Mouse (Mus musculus) liver, adult 2 months (tissue): ENCODE measurements around the gene Rrad. TPM values are rescaled to one million over a fixed set of nuclear protein-coding genes. Genes with fewer than 3 reads are reported as not detected.

Experiments used
- DNase-seq: peaks from one replicate; pipeline ENCODE4 v3.0.0-alpha.2; 2011; ENCODE audit warnings: low read depth, low spot score; ENCODE audit errors: extremely low read depth
- H3K27ac ChIP-seq: fragments of 200-500 bp; replicated peaks from 2 replicates; pipeline ENCODE4 v1.5.1; 2012; ENCODE audit warnings: low read depth, mild to moderate bottlenecking, control low read depth, inconsistent platforms, low read length; ENCODE audit not compliant: insufficient read depth
- H3K27me3 ChIP-seq: fragments of 200-500 bp; 2 replicates; pipeline ENCODE4 v1.6.1; 2012; ENCODE audit warnings: mild to moderate bottlenecking, moderate library complexity, low read length, inconsistent platforms; ENCODE audit not compliant: control insufficient read depth, insufficient read depth
- H3K36me3 ChIP-seq: fragments of 200-500 bp; 2 replicates; pipeline ENCODE4 v1.6.1; 2012; ENCODE audit warnings: low read length, inconsistent platforms; ENCODE audit not compliant: control insufficient read depth, insufficient read depth
- H3K4me1 ChIP-seq: fragments of 200-500 bp; 2 replicates; pipeline ENCODE4 v1.6.1; 2011; ENCODE audit warnings: low read length; ENCODE audit not compliant: control insufficient read depth, insufficient read depth
- H3K4me3 ChIP-seq: fragments of 200-500 bp; 2 replicates; pipeline ENCODE4 v1.5.1; 2011; ENCODE audit warnings: low read depth, mild to moderate bottlenecking, control low read depth, low read length, moderate library complexity; ENCODE audit not compliant: insufficient read depth
- H3K79me2 ChIP-seq: fragments of 200-500 bp; 2 replicates; pipeline ENCODE4 v1.6.1; 2012; ENCODE audit warnings: inconsistent platforms, mild to moderate bottlenecking, low read length, moderate library complexity; ENCODE audit not compliant: control insufficient read depth, insufficient read depth
- H3K9ac ChIP-seq: fragments of 200-500 bp; 2 replicates; pipeline ENCODE4 v1.6.1; 2012; ENCODE audit warnings: low read depth, mild to moderate bottlenecking, control low read depth, inconsistent platforms, low read length
- CTCF ChIP-seq: fragments of 200-500 bp; IDR thresholded peaks from 2 replicates; pipeline ENCODE4 v1.5.1; 2011; ENCODE audit warnings: low read depth, low read length, control low read depth
- POLR2A ChIP-seq: fragments of 200-500 bp; IDR thresholded peaks from 2 replicates; pipeline ENCODE4 v1.6.1; 2011; ENCODE audit warnings: low read length, control low read depth; ENCODE audit not compliant: insufficient read depth; ENCODE audit errors: extremely low read depth
- WGBS: fragments of 180-500 bp; shearing (Covaris S2); methylation state at CpG from one replicate; pipeline ENCODE4 v1.1.7; 2018; 5-methylcytosine and 5-hydroxymethylcytosine counted together
- polyA plus RNA-seq: library from polyadenylated mRNA; depleted of rRNA; stranded (reverse); fragments of >200 nt; gene quantifications from 2 replicates; pipeline ENCODE4 v1.2.3, GENCODE M21; 2012; rRNA removed
- total RNA-seq: library from RNA; depleted of rRNA; stranded (reverse); fragments of >200 nt; gene quantifications from 2 replicates; pipeline ENCODE4 v1.2.3, GENCODE M21; 2014; rRNA removed

The Rrad gene
- total and polyA plus RNA-seq, 2 experiments: 0.23 to 0.46 TPM

DNA sequence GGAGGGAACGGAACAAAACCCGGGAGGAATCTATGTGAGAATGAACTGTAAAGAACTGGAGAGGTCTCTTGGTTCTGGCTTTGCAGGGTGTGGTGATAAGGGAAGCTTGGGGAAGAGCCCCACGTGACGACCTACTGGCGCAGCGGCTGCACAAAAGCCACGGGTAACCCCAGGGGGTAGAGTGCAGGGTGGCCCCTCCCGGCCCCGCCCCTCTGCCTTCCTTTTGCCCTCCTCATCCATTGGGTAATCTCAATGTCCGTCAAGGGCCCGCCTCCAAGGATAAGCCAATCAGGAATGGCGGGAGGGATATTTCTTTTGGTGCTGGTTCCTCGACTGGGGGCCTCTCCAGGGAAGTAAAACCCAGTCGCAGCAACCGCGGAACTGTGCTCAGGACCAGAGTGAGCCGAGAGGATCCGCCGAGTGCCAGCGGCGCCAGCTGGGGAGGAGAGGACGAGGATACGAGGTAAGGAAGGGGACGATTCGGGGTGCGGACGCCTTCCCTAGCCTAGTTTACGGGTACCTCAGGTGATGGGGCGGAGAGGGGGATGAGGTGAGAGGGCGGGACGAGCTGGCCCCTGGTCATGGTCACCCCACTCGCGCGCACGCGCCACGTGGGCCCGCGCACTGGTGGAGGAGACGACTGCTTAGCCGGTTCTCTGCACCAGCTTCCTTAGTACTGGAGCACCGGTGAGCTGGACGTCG is 39.8 kb downstream of the Rrad start, which contains the start of gene Pdp2:
Pdp2 (plus strand) TSS at position 319 of the 702 bp plus-strand sequence.
- peaks cover 21% of the 10 kb centered on the region for H3K36me3 ChIP-seq
- peak within 1 kb of the TSS; percentile 97 for H3K27ac ChIP-seq
- peak; percentile 94 for DNase-seq
- peak; percentile 73 for TF ChIP-seq POLR2A
- TF ChIP-seq CTCF: no peak
- peak within 1 kb of the TSS; percentile 76 for H3K4me3 ChIP-seq
- WGBS: under 1% methylated on average over 44 of the region's 44 CpGs
- peaks cover 25% of the 10 kb centered on the region for H3K79me2 ChIP-seq
- H3K27me3 ChIP-seq: no peaks in the 10 kb centered on the region
- H3K9ac ChIP-seq: peak within 1 kb of the TSS; percentile 86
- H3K4me1 ChIP-seq: peaks cover 29% of the 10 kb centered on the region

DNA sequence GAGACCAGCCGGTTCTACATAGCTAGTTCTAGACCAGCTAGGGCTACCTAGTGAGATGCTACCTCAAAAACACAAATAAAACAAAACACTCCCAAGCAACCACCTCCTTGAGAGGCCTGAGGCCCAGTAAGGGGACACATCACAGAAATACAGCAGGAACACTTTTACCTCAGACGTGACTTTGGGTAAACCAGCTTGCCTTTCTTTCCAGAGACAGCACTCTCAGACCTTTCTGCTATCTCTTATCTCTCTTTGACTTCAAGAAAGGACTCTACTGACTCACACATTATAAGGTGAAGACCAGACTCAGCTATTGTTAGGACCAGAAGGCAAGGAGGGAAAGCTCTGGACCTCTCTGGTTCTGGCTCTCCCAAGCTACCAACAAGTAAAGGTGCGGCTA is 40.8 kb downstream of the Rrad start:
- no peak for TF ChIP-seq CTCF
- TF ChIP-seq POLR2A: no peak
- H3K36me3 ChIP-seq: peaks cover 17% of the 10 kb centered on the region
- H3K27ac ChIP-seq: peak overlapping the region; percentile 86; the same call in 1 of the 2 replicates
- H3K4me3 ChIP-seq: no peak overlapping the region
- no peak for DNase-seq
- peaks cover 20% of the 10 kb centered on the region for H3K79me2 ChIP-seq
- peaks cover 22% of the 10 kb centered on the region for H3K4me1 ChIP-seq
- WGBS: 95% methylated on average over 3 of the region's 3 CpGs
- no peaks in the 10 kb centered on the region for H3K27me3 ChIP-seq
- H3K9ac ChIP-seq: no peak overlapping the region

DNA sequence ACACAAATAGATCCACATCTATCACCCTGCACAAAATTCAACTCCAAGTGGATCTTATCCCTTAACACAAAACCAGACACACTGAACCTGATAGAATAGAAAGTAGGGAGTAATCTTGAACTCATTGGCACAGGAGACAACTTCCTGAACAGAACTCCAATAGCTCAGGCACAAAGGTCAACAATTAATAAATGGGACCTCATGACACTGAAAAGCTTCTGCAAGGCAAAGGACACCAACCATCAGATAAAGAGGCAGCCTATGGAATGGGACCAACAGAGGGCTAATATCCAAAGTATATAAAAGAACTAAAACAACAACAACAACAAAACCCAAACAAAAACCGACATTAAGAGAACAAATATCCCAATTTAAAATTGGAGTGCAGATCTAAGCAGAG is 46.6 kb downstream of the Rrad start:
- Histone ChIP-seq H3K27me3 (no peaks in the 10 kb centered on the region), H3K4me3 (no peak overlapping the region), H3K27ac (no peak overlapping the region), H3K9ac (no peak overlapping the region), H3K79me2 (no peaks in the 10 kb centered on the region), H3K36me3 (no peaks in the 10 kb centered on the region), H3K4me1 (peaks cover 2% of the 10 kb centered on the region; the same call in 1 of the 2 replicates)
- 26% methylated on average over 1 of the region's 1 CpGs for WGBS
- no peak for TF ChIP-seq POLR2A
- TF ChIP-seq CTCF: no peak
- DNase-seq: peak; percentile 79

Other genes with a start within 250 kb of the Rrad start
- gene Cmtm4, start 235.5 kb downstream of the Rrad start, total RNA-seq: 9.8 and 15.2 TPM in 2 replicates
- 10.0 and 12.7 TPM in 2 replicates for gene Cmtm4, start 235.5 kb downstream of the Rrad start, polyA plus RNA-seq
- 13.8 and 15.4 TPM in 2 replicates for gene Dync1li2, start 188.3 kb downstream of the Rrad start, total RNA-seq
- gene Dync1li2, start 188.3 kb downstream of the Rrad start, polyA plus RNA-seq: 5.7 and 6.3 TPM in 2 replicates
- gene Terb1, start 121.4 kb downstream of the Rrad start, total RNA-seq: not detected in 2 replicates
- gene Terb1, start 121.4 kb downstream of the Rrad start, polyA plus RNA-seq: not detected in 2 replicates
- 23.9 and 30.1 TPM in 2 replicates for gene Nae1, start 96.7 kb downstream of the Rrad start, total RNA-seq
- 4.5 and 7.3 TPM in 2 replicates for gene Nae1, start 96.7 kb downstream of the Rrad start, polyA plus RNA-seq
- gene Car7, start 96.6 kb downstream of the Rrad start, total RNA-seq: 1.0 and 1.2 TPM in 2 replicates
- gene Car7, start 96.6 kb downstream of the Rrad start, polyA plus RNA-seq: 1.8 and 2.6 TPM in 2 replicates
- gene Pdp2, start 39.9 kb downstream of the Rrad start, total RNA-seq: 16.4 and 20.0 TPM in 2 replicates
- 9.6 and 11.9 TPM in 2 replicates for gene Pdp2, start 39.9 kb downstream of the Rrad start, polyA plus RNA-seq
- gene Cdh16, start 6.9 kb downstream of the Rrad start, total RNA-seq: 0.07 TPM in 1 of 2 replicates, not detected in the other
- not detected in 2 replicates for gene Cdh16, start 6.9 kb downstream of the Rrad start, polyA plus RNA-seq
- gene Ciao2b, start 10.6 kb upstream of the Rrad start, total RNA-seq: 18.7 and 18.9 TPM in 2 replicates
- gene Ciao2b, start 10.6 kb upstream of the Rrad start, polyA plus RNA-seq: 20.4 and 24.2 TPM in 2 replicates
- gene Ces2a, start 102.7 kb upstream of the Rrad start, total RNA-seq: 551 and 915 TPM in 2 replicates
- gene Ces2a, start 102.7 kb upstream of the Rrad start, polyA plus RNA-seq: 242 and 580 TPM in 2 replicates
- 0.07 and 0.46 TPM in 2 replicates for gene Ces2b, start 200.2 kb upstream of the Rrad start, total RNA-seq
- gene Ces2b, start 200.2 kb upstream of the Rrad start, polyA plus RNA-seq: 0.05 and 0.29 TPM in 2 replicates
- 27.8 and 111 TPM in 2 replicates for gene Ces2c, start 215.7 kb upstream of the Rrad start, total RNA-seq
- gene Ces2c, start 215.7 kb upstream of the Rrad start, polyA plus RNA-seq: 36.1 and 49.1 TPM in 2 replicates